Mouse (Mus musculus) limb, embryonic 10.5 days (tissue): Measurements from ENCODE around the gene Wnt9b. TPM values are rescaled to one million over a fixed set of nuclear protein-coding genes. Genes with fewer than 3 reads are reported as not detected.

Experiments used
- DNase-seq: peaks from one replicate; pipeline ENCODE4 v3.0.0-alpha.2; 2017; ENCODE audit warnings: low spot score
- H3K27ac ChIP-seq: fragments of 300-500 bp; sonication (generic); 2 replicates; pipeline ENCODE4 v1.5.1; 2016; ENCODE audit warnings: mild to moderate bottlenecking
- H3K27me3 ChIP-seq: fragments of 300-500 bp; sonication (generic); 2 replicates; pipeline ENCODE4 v1.6.1; 2016; ENCODE audit warnings: low read depth, mild to moderate bottlenecking; ENCODE audit not compliant: poor library complexity, severe bottlenecking
- H3K36me3 ChIP-seq: fragments of 300-500 bp; sonication (generic); 2 replicates; pipeline ENCODE4 v1.6.1; 2016; ENCODE audit warnings: mild to moderate bottlenecking, moderate library complexity
- H3K4me1 ChIP-seq: fragments of 300-500 bp; sonication (generic); 2 replicates; pipeline ENCODE4 v1.6.1; 2016
- H3K4me3 ChIP-seq: fragments of 300-500 bp; sonication (generic); 2 replicates; pipeline ENCODE4 v1.5.1; 2016; ENCODE audit warnings: mild to moderate bottlenecking, moderate library complexity
- H3K9me3 ChIP-seq: fragments of 300-500 bp; sonication (generic); replicated peaks from 2 replicates; pipeline ENCODE4 v1.6.1; 2016; ENCODE audit warnings: mild to moderate bottlenecking
- WGBS: fragments of 180-500 bp; shearing (Covaris S2); methylation state at CpG from one replicate; pipeline ENCODE4 v1.1.7; 2016; 5-methylcytosine and 5-hydroxymethylcytosine counted together
- polyA plus RNA-seq: library from polyadenylated mRNA; unstranded; fragments of >200 nt; fragmentation: Nextera tagmentation; extraction: Ambion mirVana; gene quantifications from 2 replicates; pipeline ENCODE4 v1.2.1, GENCODE M21; 2016

Wnt9b gene
- polyA plus RNA-seq, 1 experiment from 2014 or later: 1.1 TPM

DNA sequence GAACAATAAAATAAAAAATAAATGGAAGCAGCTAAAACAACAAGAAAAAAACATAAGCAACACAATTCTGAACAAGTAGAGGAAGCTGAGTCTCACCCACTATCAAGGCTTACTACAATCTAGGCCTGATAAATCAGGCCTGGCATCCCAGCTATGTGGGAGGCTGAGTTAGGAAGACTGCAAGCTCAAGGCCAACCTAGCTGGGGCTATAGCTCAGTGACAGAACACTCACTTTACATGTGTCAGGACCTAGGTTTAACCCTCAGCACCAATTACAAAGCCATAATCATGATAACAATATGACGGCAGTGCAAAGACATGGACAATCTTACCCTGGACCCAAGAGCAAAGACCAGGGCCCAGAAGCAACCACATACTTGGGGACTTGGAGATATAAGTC, 58.6 kb downstream of the Wnt9b start:
- Histone ChIP-seq H3K36me3 (peaks cover 35% of the 10 kb centered on the region), H3K27ac (no peak overlapping the region), H3K27me3 (no peaks in the 10 kb centered on the region), H3K9me3 (no peaks in the 10 kb centered on the region), H3K4me3 (no peak overlapping the region), H3K4me1 (peaks cover 17% of the 10 kb centered on the region)
- DNase-seq: no peak
- WGBS: 93% methylated on average over 1 of the region's 1 CpGs

DNA sequence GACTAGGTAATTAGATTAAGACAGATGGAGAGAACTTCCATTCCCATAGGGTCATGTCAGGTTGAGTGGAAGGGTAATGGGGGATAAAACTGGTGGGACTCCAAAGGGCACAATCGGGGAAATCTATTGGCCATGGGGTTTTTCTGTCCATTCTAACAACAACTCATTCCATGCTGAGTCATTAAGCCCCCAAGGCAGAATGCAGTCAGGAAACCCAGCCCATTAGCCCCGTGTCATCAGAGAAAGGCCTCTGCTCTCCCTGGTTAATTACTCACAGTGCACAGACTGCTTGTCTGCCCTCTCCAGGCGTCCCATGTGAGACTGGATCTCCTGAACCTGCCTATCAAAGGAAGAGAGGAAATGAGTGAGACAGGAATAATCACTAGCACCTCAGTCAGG, 60.6 kb downstream of the Wnt9b start:
- DNase-seq: no peak
- Histone ChIP-seq H3K4me3 (no peak overlapping the region), H3K9me3 (no peaks in the 10 kb centered on the region), H3K27ac (no peak overlapping the region), H3K36me3 (peaks cover 52% of the 10 kb centered on the region), H3K27me3 (no peaks in the 10 kb centered on the region), H3K4me1 (peaks cover 17% of the 10 kb centered on the region)
- 24% methylated on average over 3 of the region's 3 CpGs for WGBS

DNA sequence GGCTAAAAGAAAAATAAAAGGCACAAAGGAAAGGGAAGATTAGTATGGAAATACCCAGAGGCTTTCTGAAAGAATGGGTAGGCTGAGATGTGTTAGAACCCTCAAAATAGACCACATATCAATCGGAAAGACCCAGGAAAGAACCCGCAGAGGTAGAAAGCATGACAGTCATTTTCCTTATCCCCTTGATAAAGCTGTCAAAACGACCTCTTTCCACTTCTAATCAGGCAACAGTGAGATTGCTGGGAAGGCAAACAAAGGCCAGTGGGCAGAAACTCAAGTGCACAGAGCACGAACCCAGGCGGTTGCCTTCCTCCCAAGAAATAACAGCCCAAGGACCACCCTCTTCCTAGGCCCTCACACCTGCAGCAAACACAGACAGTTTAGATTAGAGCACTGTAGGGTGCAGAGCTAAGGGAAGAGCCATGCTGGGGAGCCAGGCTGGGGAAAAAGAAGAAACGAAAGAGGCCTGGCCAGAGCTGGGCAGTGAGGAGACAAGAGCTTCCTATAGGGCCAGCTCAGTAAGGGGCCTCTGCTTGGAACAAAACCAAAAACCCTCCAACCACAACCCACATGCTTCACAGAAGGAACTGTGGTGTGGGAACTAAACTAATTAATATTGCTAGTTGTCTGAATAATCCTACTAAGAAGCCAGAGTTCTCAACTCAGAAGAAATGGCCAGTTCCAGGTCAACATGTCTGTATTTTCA, 61.2 kb downstream of the Wnt9b start:
- 86% methylated on average over 6 of the region's 6 CpGs for WGBS
- H3K4me3 ChIP-seq: no peak overlapping the region
- DNase-seq: no peak
- no peaks in the 10 kb centered on the region for H3K27me3 ChIP-seq
- H3K4me1 ChIP-seq: peaks cover 17% of the 10 kb centered on the region
- H3K27ac ChIP-seq: no peak overlapping the region
- no peaks in the 10 kb centered on the region for H3K9me3 ChIP-seq
- H3K36me3 ChIP-seq: peaks cover 56% of the 10 kb centered on the region

DNA sequence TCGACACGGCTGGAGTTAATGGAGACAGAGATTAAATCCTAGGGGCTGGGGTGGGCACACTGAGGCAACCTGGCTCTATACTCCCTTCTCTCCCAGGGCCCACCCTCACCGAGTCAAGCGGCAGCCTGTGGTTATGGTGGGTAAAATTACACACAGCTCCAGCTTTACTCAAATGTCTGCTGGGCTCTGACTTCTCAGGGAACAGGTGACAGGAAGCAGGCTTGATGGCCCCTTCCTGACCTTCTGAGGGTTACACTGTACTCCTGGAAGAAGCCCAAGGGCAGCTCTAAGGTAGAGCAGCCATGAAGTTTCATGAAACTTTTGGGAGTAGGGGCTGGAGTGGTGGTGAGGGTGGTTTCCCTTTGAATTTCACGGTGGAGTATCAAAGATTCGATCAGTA, 62.9 kb downstream of the Wnt9b start:
- Histone ChIP-seq H3K27ac (no peak overlapping the region), H3K36me3 (peaks cover 73% of the 10 kb centered on the region), H3K27me3 (no peaks in the 10 kb centered on the region), H3K4me1 (peaks cover 17% of the 10 kb centered on the region), H3K9me3 (no peaks in the 10 kb centered on the region), H3K4me3 (no peak overlapping the region)
- no peak for DNase-seq
- 88% methylated on average over 6 of the region's 6 CpGs for WGBS

DNA sequence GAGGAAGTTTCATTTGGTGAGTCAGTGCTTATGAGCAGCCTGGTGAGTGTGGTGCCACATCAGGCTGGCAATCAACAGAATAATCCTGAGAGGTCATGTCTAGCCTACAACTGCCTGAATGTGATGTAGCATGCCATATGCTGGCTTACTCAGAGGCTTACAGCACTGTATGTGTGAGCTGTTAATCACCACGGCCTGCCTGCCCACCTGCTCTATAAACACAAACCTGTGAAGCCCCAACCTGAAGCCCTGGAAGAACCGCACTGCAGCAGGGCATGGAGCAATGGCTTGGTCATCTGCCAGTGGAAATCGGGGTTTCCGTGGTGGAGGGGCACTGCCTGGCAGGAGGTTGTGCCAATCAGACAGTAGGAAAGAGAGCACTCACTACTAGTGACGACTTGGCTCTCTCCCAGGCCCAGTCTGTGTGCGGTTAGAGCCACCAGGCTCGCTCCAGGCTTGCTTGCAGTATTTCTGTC, 64.3 kb downstream of the Wnt9b start:
- peaks cover 87% of the 10 kb centered on the region for H3K36me3 ChIP-seq
- DNase-seq: no peak
- H3K27me3 ChIP-seq: no peaks in the 10 kb centered on the region
- 91% methylated on average over 7 of the region's 7 CpGs for WGBS
- H3K9me3 ChIP-seq: no peaks in the 10 kb centered on the region
- H3K4me3 ChIP-seq: no peak overlapping the region
- peaks cover 17% of the 10 kb centered on the region for H3K4me1 ChIP-seq
- H3K27ac ChIP-seq: no peak overlapping the region

DNA sequence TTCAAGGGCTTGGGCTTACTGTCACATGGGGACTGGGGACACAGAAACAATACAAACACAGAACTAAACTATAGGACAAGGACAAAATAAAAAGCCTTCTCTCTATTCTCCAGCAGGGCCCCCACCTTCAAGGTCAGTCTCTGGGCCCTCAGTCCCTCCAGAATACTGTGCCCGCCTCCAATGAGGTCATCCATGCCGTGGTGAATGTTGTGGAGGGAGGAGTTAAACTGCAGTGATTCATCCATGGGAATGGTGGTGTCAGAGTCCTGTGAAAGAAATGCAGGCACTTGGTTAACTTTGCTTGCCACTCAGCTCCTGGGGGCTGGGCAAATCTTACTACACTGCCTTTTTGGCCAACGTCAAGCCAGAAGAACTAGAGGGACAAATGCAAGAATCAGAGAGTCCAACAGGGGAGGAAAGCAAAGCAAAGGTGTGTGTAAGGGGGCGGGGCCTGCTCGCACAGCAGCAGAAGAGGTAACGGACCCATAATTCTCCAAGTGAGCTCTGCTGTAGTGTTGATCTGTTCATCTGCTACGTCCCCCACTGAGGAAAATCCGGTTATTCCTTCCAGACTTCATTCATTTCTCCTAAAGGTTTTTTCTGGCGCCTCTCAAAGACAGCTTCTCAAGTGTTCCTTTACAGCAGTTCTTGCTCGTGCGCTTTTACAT, 65.8 kb downstream of the Wnt9b start:
- no peaks in the 10 kb centered on the region for H3K9me3 ChIP-seq
- no peak overlapping the region for H3K4me3 ChIP-seq
- peaks cover 98% of the 10 kb centered on the region for H3K36me3 ChIP-seq
- DNase-seq: no peak
- H3K4me1 ChIP-seq: peaks cover 4% of the 10 kb centered on the region; the same call in 1 of the 2 replicates
- WGBS: 91% methylated on average over 11 of the region's 11 CpGs
- H3K27me3 ChIP-seq: no peaks in the 10 kb centered on the region
- no peak overlapping the region for H3K27ac ChIP-seq

Other genes with a start within 250 kb of the Wnt9b start
- gene Lrrc37a, start 245.2 kb downstream of the Wnt9b start, polyA plus RNA-seq: not detected in 2 replicates
- gene Gm884, start 128.7 kb downstream of the Wnt9b start, polyA plus RNA-seq: not detected in 2 replicates
- not detected in 2 replicates for gene Lyzl6, start 110.9 kb downstream of the Wnt9b start, polyA plus RNA-seq
- gene Rprml, start 100.3 kb downstream of the Wnt9b start, polyA plus RNA-seq: 0.48 and 1.0 TPM in 2 replicates
- gene Gosr2, start 51.9 kb downstream of the Wnt9b start, polyA plus RNA-seq: 94.5 and 108 TPM in 2 replicates
- 5.3 and 5.8 TPM in 2 replicates for gene Wnt3, start 24.3 kb upstream of the Wnt9b start, polyA plus RNA-seq
- gene Nsf, start 204.2 kb upstream of the Wnt9b start, polyA plus RNA-seq: 49.4 and 56.1 TPM in 2 replicates
- 60.8 and 68.1 TPM in 2 replicates for gene Arf2, start 216.9 kb upstream of the Wnt9b start, polyA plus RNA-seq